Mouse (Mus musculus) bone marrow macrophage, adult 2 months (primary cell): ENCODE data around the gene Zscan18. TPM values are rescaled to one million over a fixed set of nuclear protein-coding genes. Genes with fewer than 3 reads are reported as not detected.

Experiments
- H3K27ac ChIP-seq: 2 replicates; pipeline ENCODE4 v1.5.1; 2012; ENCODE audit warnings: low read depth, low read length; ENCODE audit not compliant: insufficient read depth
- H3K4me1 ChIP-seq: 2 replicates; pipeline ENCODE4 v1.6.1; 2012; ENCODE audit warnings: low read length; ENCODE audit not compliant: control insufficient read depth, insufficient read depth
- H3K4me3 ChIP-seq: 2 replicates; pipeline ENCODE4 v1.5.1; 2012; ENCODE audit warnings: mild to moderate bottlenecking, low read length, moderate library complexity; ENCODE audit not compliant: insufficient read depth
- CTCF ChIP-seq: IDR thresholded peaks from 2 replicates; pipeline ENCODE4 v1.5.1; 2012; ENCODE audit warnings: low read depth, mild to moderate bottlenecking, low read length, moderate library complexity
- POLR2A ChIP-seq: IDR thresholded peaks from 2 replicates; pipeline ENCODE4 v1.6.1; 2012; ENCODE audit warnings: mild to moderate bottlenecking, low read depth, low read length, borderline replicate concordance
- polyA plus RNA-seq: library from polyadenylated mRNA; stranded (reverse); fragments of >200 nt; gene quantifications from 2 replicates; pipeline ENCODE4 v1.2.4, GENCODE M21; 2012; ENCODE audit not compliant: missing spikeins, insufficient read depth, insufficient read length

Gene Zscan18
- polyA plus RNA-seq, result 0.32 and 0.44 TPM in 2 replicates

GRCm38 (mm10) chr7:12802866-12803726, at the start of gene Zscan18:
Gene Zscan18, minus strand, starts transcription at chr7:12803635.
- TF ChIP-seq POLR2A (no peak), CTCF (no peak)
- Histone ChIP-seq H3K4me3 (peak within 1 kb of the TSS; percentile 75), H3K27ac (no peak within 1 kb of the TSS), H3K4me1 (no peaks in the 10 kb centered on the region)

- Histone ChIP-seq H3K27ac (no peak overlapping the region), H3K4me3 (peak overlapping the region; percentile 78), H3K4me1 (no peaks in the 10 kb centered on the region)
- TF ChIP-seq CTCF, result no peak
- TF ChIP-seq POLR2A, result no peak
These were observed 32.3 kb upstream of the Zscan18 start for GRCm38 (mm10) chr7:12835779-12836178.

- TF ChIP-seq CTCF, result 0 out of 2 replicates have a peak, but pooled peaks have one; percentile 11
- TF ChIP-seq POLR2A, result no peak
- peak overlapping the region; percentile 78 for H3K4me3 ChIP-seq
- no peaks in the 10 kb centered on the region for H3K4me1 ChIP-seq
- H3K27ac ChIP-seq, result peak overlapping the region; percentile 78
These were observed 31.8 kb upstream of the Zscan18 start for GRCm38 (mm10) chr7:12835193-12835671.

GRCm38 (mm10) chr7:12834162-12835120, 31.0 kb upstream of the Zscan18 start, which contains the start of gene Zfp110:
Gene Zfp110, plus strand, starts transcription at chr7:12834761.
- Histone ChIP-seq H3K27ac (peak within 1 kb of the TSS; percentile 78), H3K4me3 (peak within 1 kb of the TSS; percentile 78), H3K4me1 (no peaks in the 10 kb centered on the region)
- TF ChIP-seq POLR2A (0 out of 2 replicates have a peak, but pooled peaks have one; percentile 59), CTCF (no peak)

- TF ChIP-seq CTCF, result no peak
- no peak for TF ChIP-seq POLR2A
- Histone ChIP-seq H3K4me3 (peak within 1 kb of the TSS; percentile 96), H3K27ac (no peak within 1 kb of the TSS; the same call in 1 of the 2 replicates)
These were observed 15.3 kb upstream of the Zscan18 start, which contains the start of gene Zfp329 for GRCm38 (mm10) chr7:12818521-12819295. Gene Zfp329, minus strand, starts transcription at chr7:12818858.

GRCm38 (mm10) chr7:12815566-12815965, 12.1 kb upstream of the Zscan18 start:
- no peak for TF ChIP-seq CTCF
- TF ChIP-seq POLR2A, result no peak
- H3K27ac ChIP-seq, result no peak overlapping the region
- no peaks in the 10 kb centered on the region for H3K4me1 ChIP-seq
- no peak overlapping the region for H3K4me3 ChIP-seq

More at GRCm38 (mm10) chr7:12818521-12819295, 15.3 kb upstream of the Zscan18 start, which contains the start of gene Zfp329:
- H3K4me1 ChIP-seq, result no peaks in the 10 kb centered on the region

- H3K27ac ChIP-seq, result no peak overlapping the region
- TF ChIP-seq CTCF (no peak), POLR2A (no peak)
- H3K4me3 ChIP-seq, result peak overlapping the region; percentile 75
- H3K4me1 ChIP-seq, result no peaks in the 10 kb centered on the region
These were observed 264 bp upstream of the Zscan18 start for GRCm38 (mm10) chr7:12803727-12804071.

GRCm38 (mm10) chr7:12799554-12799953, 3.9 kb downstream of the Zscan18 start:
- H3K27ac ChIP-seq, result no peak overlapping the region
- no peaks in the 10 kb centered on the region for H3K4me1 ChIP-seq
- H3K4me3 ChIP-seq, result no peak overlapping the region
- no peak for TF ChIP-seq CTCF
- TF ChIP-seq POLR2A, result no peak
